ENCODE assay signal across 10 mouse cellular contexts in the genomic region with DNA sequence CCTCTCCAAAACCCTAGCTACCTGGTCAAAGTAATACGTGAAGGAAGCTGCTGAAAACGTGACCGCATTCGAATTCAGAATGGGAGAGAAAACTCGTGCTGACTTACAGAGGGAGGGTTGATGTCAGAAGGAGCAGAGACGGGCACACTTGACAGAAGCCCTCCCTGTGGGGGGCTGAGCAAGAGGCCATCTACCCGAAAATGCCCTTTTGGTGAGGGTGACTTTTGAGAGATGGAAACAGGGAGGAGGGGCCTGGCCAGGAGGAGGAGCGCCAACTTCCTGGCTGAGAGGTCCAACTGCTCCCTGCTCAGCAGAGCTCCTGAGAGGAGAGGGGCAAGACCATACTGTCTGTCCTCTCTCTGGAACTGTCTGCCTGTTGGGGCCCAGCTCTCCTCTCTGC. TPM values are rescaled to one million over a fixed set of nuclear protein-coding genes. Genes with fewer than 3 reads are reported as not detected.
DNase-seq lines count a peak whose midpoint lies in the region; ATAC-seq and TF ChIP-seq lines count a peak whose summit lies in the region.
"Not testable (repeated sequence)": the region's sequence is repeated elsewhere in the genome, so short reads cannot be mapped to it uniquely, and the experiment has no call there.
"Had no signal": no experiment of that assay in that cellular context is flagged by ENCODE, and none has a peak within 500 bp of the region (broad histone marks: within the 10 kb centered on the region; RNA-seq: fewer than 3 reads in every experiment).

A gene (plus strand): TSS at position 301 of the 400 bp plus-strand sequence.

- not testable (repeated sequence) for TF ChIP-seq CTCF in thymus, adult 2 months (IDR thresholded peaks at IDR 0.05; ENCODE audit: borderline replicate concordance, control insufficient read depth, extremely low read depth, insufficient read depth, low read length, poor library complexity)

- not testable (repeated sequence) for H3K27me3 ChIP-seq in embryonic facial prominence, embryonic 12.5 days; forebrain, embryonic 14.5 days (replicated peaks; ENCODE audit: control insufficient read depth, insufficient read depth, low read length); heart, embryonic 12.5 days (replicated peaks); hindbrain, embryonic 14.5 days (ENCODE audit: control insufficient read depth, insufficient read depth, low read length); limb, embryonic 13.5 days; lung, embryonic 15.5 days; neural tube, embryonic 12.5 days (replicated peaks); thymus, adult 2 months (ENCODE audit: control insufficient read depth, insufficient read depth, low read length)

- H3K9ac ChIP-seq in embryonic facial prominence, embryonic 12.5 days; forebrain, embryonic 14.5 days (ENCODE audit: low read length); heart, embryonic 12.5 days; hindbrain, embryonic 14.5 days; limb, embryonic 13.5 days; lung, embryonic 15.5 days; neural tube, embryonic 12.5 days: not testable (repeated sequence)

- DNase-seq in forebrain, embryonic 14.5 days (ENCODE audit: low spot score); hindbrain, embryonic 14.5 days (ENCODE audit: low spot score); thymus, adult 2 months: not testable (repeated sequence)

- no CpG with 5 or more reads among the region's 8 CpGs for WGBS in embryonic facial prominence, embryonic 12.5 days
- no CpG with 5 or more reads among the region's 8 CpGs for WGBS in forebrain, embryonic 14.5 days
- no CpG with 5 or more reads among the region's 8 CpGs for WGBS in heart, embryonic 12.5 days
- WGBS in hindbrain, embryonic 14.5 days, result no CpG with 5 or more reads among the region's 8 CpGs
- WGBS in limb, embryonic 13.5 days, result no CpG with 5 or more reads among the region's 8 CpGs
- no CpG with 5 or more reads among the region's 8 CpGs for WGBS in lung, embryonic 15.5 days
- no CpG with 5 or more reads among the region's 8 CpGs for WGBS in neural tube, embryonic 12.5 days
- no CpG with 5 or more reads among the region's 8 CpGs for WGBS in thymus, adult 2 months

- peak within 1 kb of the TSS; percentile 32; the same call in 1 of the 2 replicates for H3K4me2 ChIP-seq in embryonic facial prominence, embryonic 12.5 days (replicated peaks)
- H3K4me2 ChIP-seq in forebrain, embryonic 14.5 days (ENCODE audit: low read length), result peak within 1 kb of the TSS; percentile 34; the same call in 1 of the 2 replicates
- peak within 1 kb of the TSS; percentile 44 for H3K4me2 ChIP-seq in heart, embryonic 12.5 days
- peak within 1 kb of the TSS; percentile 45 for H3K4me2 ChIP-seq in hindbrain, embryonic 14.5 days (replicated peaks)
- H3K4me2 ChIP-seq in limb, embryonic 13.5 days (replicated peaks), result peak within 1 kb of the TSS; percentile 46; the same call in 1 of the 2 replicates
- peak within 1 kb of the TSS; percentile 38 for H3K4me2 ChIP-seq in lung, embryonic 15.5 days
- peak within 1 kb of the TSS; percentile 46 for H3K4me2 ChIP-seq in neural tube, embryonic 12.5 days (replicated peaks)

- 0 out of 2 replicates have a peak within 1 kb of the TSS, but pooled peaks have one; percentile 22 for H3K4me3 ChIP-seq in embryonic facial prominence, embryonic 12.5 days
- H3K4me3 ChIP-seq in forebrain, embryonic 14.5 days (ENCODE audit: low read depth, low read length); heart, embryonic 12.5 days; hindbrain, embryonic 14.5 days (replicated peaks; ENCODE audit: low read length); neural tube, embryonic 12.5 days: not testable (repeated sequence)
- peak within 1 kb of the TSS; percentile 28 for H3K4me3 ChIP-seq in limb, embryonic 13.5 days
- H3K4me3 ChIP-seq in lung, embryonic 15.5 days, result peak within 1 kb of the TSS; percentile 25; the same call in 1 of the 2 replicates
- H3K4me3 ChIP-seq in thymus, adult 2 months (ENCODE audit: control insufficient read depth, insufficient read depth, low read length), result peak within 1 kb of the TSS; percentile 51

- H3K27ac ChIP-seq in embryonic facial prominence, embryonic 12.5 days; forebrain, embryonic 14.5 days (ENCODE audit: low read depth, low read length); heart, embryonic 12.5 days (ENCODE audit: poor library complexity, severe bottlenecking); hindbrain, embryonic 14.5 days; limb, embryonic 13.5 days; neural tube, embryonic 12.5 days; thymus, adult 2 months (ENCODE audit: control insufficient read depth, insufficient read depth, low read length): not testable (repeated sequence)
- 0 out of 2 replicates have a peak within 1 kb of the TSS, but pooled peaks have one; percentile 63 for H3K27ac ChIP-seq in lung, embryonic 15.5 days

- not testable (repeated sequence) for H3K4me1 ChIP-seq in embryonic facial prominence, embryonic 12.5 days; forebrain, embryonic 14.5 days (ENCODE audit: control insufficient read depth, insufficient read depth, low read length); heart, embryonic 12.5 days (replicated peaks); hindbrain, embryonic 14.5 days (replicated peaks; ENCODE audit: control insufficient read depth, insufficient read depth, low read length); limb, embryonic 13.5 days; lung, embryonic 15.5 days; neural tube, embryonic 12.5 days; thymus, adult 2 months (replicated peaks; ENCODE audit: control insufficient read depth, insufficient read depth, low read length)

- H3K9me3 ChIP-seq in embryonic facial prominence, embryonic 12.5 days; forebrain, embryonic 14.5 days (replicated peaks; ENCODE audit: control insufficient read depth, low read length); heart, embryonic 12.5 days (replicated peaks); hindbrain, embryonic 14.5 days (ENCODE audit: control insufficient read depth, low read length); limb, embryonic 13.5 days; lung, embryonic 15.5 days; neural tube, embryonic 12.5 days: not testable (repeated sequence)

- not testable (repeated sequence) for H3K36me3 ChIP-seq in embryonic facial prominence, embryonic 12.5 days; forebrain, embryonic 14.5 days (ENCODE audit: control insufficient read depth, insufficient read depth, low read length); heart, embryonic 12.5 days; hindbrain, embryonic 14.5 days (replicated peaks; ENCODE audit: control insufficient read depth, insufficient read depth); limb, embryonic 13.5 days; lung, embryonic 15.5 days; neural tube, embryonic 12.5 days; thymus, adult 2 months (ENCODE audit: control insufficient read depth, insufficient read depth, low read length)

- not testable (repeated sequence) for ATAC-seq in embryonic facial prominence, embryonic 12.5 days (ENCODE audit: insufficient number of reproducible peaks, insufficient read depth, low FRiP score, low TSS enrichment); forebrain, embryonic 14.5 days; heart, embryonic 12.5 days (ENCODE audit: insufficient number of reproducible peaks, low FRiP score); hindbrain, embryonic 14.5 days (ENCODE audit: low FRiP score); limb, embryonic 13.5 days (ENCODE audit: low FRiP score, low read depth); lung, embryonic 15.5 days (ENCODE audit: borderline replicate concordance, extremely low read depth, low FRiP score, low TSS enrichment); neural tube, embryonic 12.5 days (ENCODE audit: low FRiP score, low read depth)

- TF ChIP-seq POLR2A in thymus, adult 2 months (IDR thresholded peaks at IDR 0.05; ENCODE audit: control insufficient read depth, extremely low read depth, insufficient read depth, low read length, poor library complexity), result not testable (repeated sequence)

RNA-seq across cellular contexts. Expression of the gene that starts here (rescaled TPM):
- polyA plus RNA-seq in embryonic facial prominence, embryonic 12.5 days (2016; fragmentation: Nextera tagmentation; extraction: Ambion mirVana), result 0.15 TPM in 1 of 2 replicates, not detected in the other
- polyA plus RNA-seq in forebrain, embryonic 14.5 days (2014; fragmentation: Nextera tagmentation; extraction: Ambion mirVana), result not detected in 2 replicates
- not detected in 2 replicates for polyA plus RNA-seq in heart, embryonic 12.5 days (2016; fragmentation: Nextera tagmentation; extraction: Ambion mirVana)
- polyA plus RNA-seq in hindbrain, embryonic 14.5 days (2014; fragmentation: Nextera tagmentation; extraction: Ambion mirVana), result not detected in 2 replicates
- not detected in 2 replicates for polyA plus RNA-seq in limb, embryonic 13.5 days (2015; fragmentation: Nextera tagmentation; extraction: Ambion mirVana)
- polyA plus RNA-seq in lung, embryonic 15.5 days (2015; fragmentation: Nextera tagmentation; extraction: Ambion mirVana), result 0.11 TPM in 1 of 2 replicates, not detected in the other
- not detected in 2 replicates for polyA plus RNA-seq in neural tube, embryonic 12.5 days (2016; fragmentation: Nextera tagmentation; extraction: Ambion mirVana)
- not detected in 2 replicates for polyA plus RNA-seq in thymus, adult 2 months (2012; rRNA removed)
- polyA plus RNA-seq: hindbrain, embryonic 11.5 days; neural tube, embryonic 11.5 days had no signal
